Comparison of ENCODE assay signal across 10 mouse cellular contexts in genomic region chr9:47910501-47910906, GRCm38 (mm10).
DNase-seq lines count a peak whose midpoint lies in the region; ATAC-seq lines count a peak whose summit lies in the region.
"Had no signal": no experiment of that assay in that cellular context is flagged by ENCODE, and none has a peak within 500 bp of the region (broad histone marks: within the 10 kb centered on the region; RNA-seq: fewer than 3 reads in every experiment).

No protein-coding gene starts in this region.

- H3K27me3 ChIP-seq in hindbrain, embryonic 15.5 days: no peaks in the 10 kb centered on the region
- H3K27me3 ChIP-seq: embryonic facial prominence, embryonic 12.5 days; lung, embryonic 15.5 days had no signal

- H3K4me1 ChIP-seq in hindbrain, embryonic 15.5 days (replicated peaks): peaks cover 26% of the 10 kb centered on the region
- H3K4me1 ChIP-seq: lung, embryonic 15.5 days had no signal

- no peak overlapping the region for H3K9ac ChIP-seq in hindbrain, embryonic 15.5 days
- H3K9ac ChIP-seq: embryonic facial prominence, embryonic 12.5 days; lung, embryonic 15.5 days had no signal

- no peak overlapping the region for H3K4me3 ChIP-seq in hindbrain, embryonic 15.5 days
- H3K4me3 ChIP-seq: embryonic facial prominence, embryonic 12.5 days; lung, embryonic 15.5 days had no signal

- H3K27ac ChIP-seq in hindbrain, embryonic 15.5 days (replicated peaks): peak overlapping the region; percentile 68
- H3K27ac ChIP-seq: embryonic facial prominence, embryonic 12.5 days; lung, embryonic 15.5 days had no signal

- H3K9me3 ChIP-seq in hindbrain, embryonic 15.5 days: no peaks in the 10 kb centered on the region
- H3K9me3 ChIP-seq: embryonic facial prominence, embryonic 12.5 days; lung, embryonic 15.5 days had no signal

- peak; percentile 93 for ATAC-seq in hindbrain, embryonic 15.5 days (ENCODE audit: low FRiP score, low read depth)
- no peak for ATAC-seq in inflammation-experienced regulatory T-cells, adult 6 months

- intact Hi-C loops in left cerebral cortex, postnatal 4 days (cut with DNase I): no loop called here

- DNase-seq in adrenal gland, postnatal 10 days: peak; percentile 7
- no peak for DNase-seq in adrenal gland, adult 2 months
- DNase-seq in left cerebral cortex, postnatal 4 days: peak; percentile 79
- peak; percentile 26 for DNase-seq in right cerebral cortex, postnatal 14 days
- no peak for DNase-seq in T-cell, adult 2 months (ENCODE audit: low spot score)
- DNase-seq in cerebellum, adult 11 months: no peak

- 6% methylated on average over 6 of the region's 6 CpGs for WGBS in hindbrain, embryonic 15.5 days

- H3K36me3 ChIP-seq in hindbrain, embryonic 15.5 days: no peaks in the 10 kb centered on the region
- H3K36me3 ChIP-seq: embryonic facial prominence, embryonic 12.5 days; lung, embryonic 15.5 days had no signal

- H3K4me2 ChIP-seq in hindbrain, embryonic 15.5 days: no peak overlapping the region
- H3K4me2 ChIP-seq: embryonic facial prominence, embryonic 12.5 days; lung, embryonic 15.5 days had no signal

Comparison
In these comparisons a context has a peak if more than half of its experiments do, and no peak if none do; other contexts are left out.
1. DNase-seq: peak in adrenal gland, postnatal 10 days (single experiment), left cerebral cortex, postnatal 4 days (single experiment) and right cerebral cortex, postnatal 14 days (single experiment); none in adrenal gland, adult 2 months (single experiment), T-cell, adult 2 months (single experiment) and cerebellum, adult 11 months (single experiment).